Mouse (Mus musculus) kidney, adult 2 months (tissue): ENCODE data around the gene Nr4a3.

ENCODE experiments used
- CTCF ChIP-seq: fragments of 200-500 bp; conservative IDR thresholded peaks from 2 replicates; pipeline ENCODE4 v1.5.1; 2011; ENCODE audit warnings: low read depth, mild to moderate bottlenecking, control low read depth, low read length, moderate library complexity, mixed read lengths; ENCODE audit not compliant: insufficient read depth, insufficient read length
- POLR2A ChIP-seq: fragments of 200-500 bp; IDR thresholded peaks from one replicate; pipeline ENCODE4 v1.6.1; 2011; ENCODE audit warnings: low read depth, low read length, control low read depth

- no peak for TF ChIP-seq CTCF
- TF ChIP-seq POLR2A: no peak
These were observed 2.3 kb downstream of the Nr4a3 start for GRCm38 (mm10) chr4:48047136-48047765.
